Mouse (Mus musculus): ENCODE results near the gene Hcfc1r1.

Hcfc1r1 gene

GRCm38 (mm10) chr17:23673424-23674073 is at the start of gene Hcfc1r1, which contains the start of gene Thoc6:
Gene Hcfc1r1, plus strand, starts transcription at chr17:23673596.
Gene Thoc6, minus strand, starts transcription at chr17:23673882.
- H3K27me3 ChIP-seq (ENCODE audit: insufficient read depth, low read length): peaks cover 19% of the 10 kb centered on the region
- H3K4me3 ChIP-seq (replicated peaks; ENCODE audit: low read length): peak within 1 kb of the TSS; percentile 89
- TF ChIP-seq CTCF (conservative IDR thresholded peaks at IDR 0.05; ENCODE audit: low read length) (no peak), NANOG (IDR thresholded peaks at IDR 0.05; ENCODE audit: borderline replicate concordance, low read length) (no peak), POU5F1 (IDR thresholded peaks at IDR 0.05; ENCODE audit: borderline replicate concordance, low read length) (no peak)
- H3K9me3 ChIP-seq (ENCODE audit: low read length): no peaks in the 10 kb centered on the region
- H3K36me3 ChIP-seq (ENCODE audit: insufficient read depth, low read length): peaks cover 43% of the 10 kb centered on the region
- peaks cover 88% of the 10 kb centered on the region for H3K4me1 ChIP-seq (replicated peaks; ENCODE audit: low read depth, low read length)

- Histone ChIP-seq H3K36me3 (ENCODE audit: insufficient read depth, low read length) (no peaks in the 10 kb centered on the region), H3K9me3 (ENCODE audit: low read length) (no peaks in the 10 kb centered on the region), H3K27me3 (ENCODE audit: insufficient read depth, low read length) (peaks cover 24% of the 10 kb centered on the region), H3K4me3 (replicated peaks; ENCODE audit: low read length) (no peak overlapping the region), H3K4me1 (replicated peaks; ENCODE audit: low read depth, low read length) (peaks cover 59% of the 10 kb centered on the region)
- TF ChIP-seq CTCF (conservative IDR thresholded peaks at IDR 0.05; ENCODE audit: low read length): no peak
- no peak for TF ChIP-seq NANOG (IDR thresholded peaks at IDR 0.05; ENCODE audit: borderline replicate concordance, low read length)
- TF ChIP-seq POU5F1 (IDR thresholded peaks at IDR 0.05; ENCODE audit: borderline replicate concordance, low read length): no peak
Measured at GRCm38 (mm10) chr17:23627813-23628212, 45.6 kb upstream of the Hcfc1r1 start.

GRCm38 (mm10) chr17:23630195-23631020 is 43.0 kb upstream of the Hcfc1r1 start:
- H3K36me3 ChIP-seq (ENCODE audit: insufficient read depth, low read length): no peaks in the 10 kb centered on the region

GRCm38 (mm10) chr17:23631241-23631640 is 42.2 kb upstream of the Hcfc1r1 start:
- H3K27me3 ChIP-seq (ENCODE audit: insufficient read depth, low read length): peaks cover 41% of the 10 kb centered on the region
- no peaks in the 10 kb centered on the region for H3K36me3 ChIP-seq (ENCODE audit: insufficient read depth, low read length)
- peaks cover 79% of the 10 kb centered on the region for H3K4me1 ChIP-seq (replicated peaks; ENCODE audit: low read depth, low read length)
- no peaks in the 10 kb centered on the region for H3K9me3 ChIP-seq (ENCODE audit: low read length)
- H3K4me3 ChIP-seq (replicated peaks; ENCODE audit: low read length): peak overlapping the region; percentile 57
- TF ChIP-seq NANOG (IDR thresholded peaks at IDR 0.05; ENCODE audit: borderline replicate concordance, low read length): no peak
- no peak for TF ChIP-seq POU5F1 (IDR thresholded peaks at IDR 0.05; ENCODE audit: borderline replicate concordance, low read length)
- no peak for TF ChIP-seq CTCF (conservative IDR thresholded peaks at IDR 0.05; ENCODE audit: low read length)

More at GRCm38 (mm10) chr17:23630195-23631020, 43.0 kb upstream of the Hcfc1r1 start:
- TF ChIP-seq CTCF (conservative IDR thresholded peaks at IDR 0.05; ENCODE audit: low read length) (peak; percentile 77), POU5F1 (IDR thresholded peaks at IDR 0.05; ENCODE audit: borderline replicate concordance, low read length) (no peak)
- H3K4me3 ChIP-seq (replicated peaks; ENCODE audit: low read length): peak overlapping the region; percentile 57
- no peaks in the 10 kb centered on the region for H3K9me3 ChIP-seq (ENCODE audit: low read length)
- peaks cover 33% of the 10 kb centered on the region for H3K27me3 ChIP-seq (ENCODE audit: insufficient read depth, low read length)
- peaks cover 79% of the 10 kb centered on the region for H3K4me1 ChIP-seq (replicated peaks; ENCODE audit: low read depth, low read length)

GRCm38 (mm10) chr17:23644613-23645495 is 28.5 kb upstream of the Hcfc1r1 start, which contains the start of gene Mmp25:
Gene Mmp25, minus strand, starts transcription at chr17:23645277.
- Histone ChIP-seq H3K4me1 (replicated peaks; ENCODE audit: low read depth, low read length) (peaks cover 38% of the 10 kb centered on the region), H3K4me3 (replicated peaks; ENCODE audit: low read length) (peak within 1 kb of the TSS; percentile 80), H3K9me3 (ENCODE audit: low read length) (peaks cover 6% of the 10 kb centered on the region), H3K27me3 (ENCODE audit: insufficient read depth, low read length) (peaks cover 30% of the 10 kb centered on the region), H3K36me3 (ENCODE audit: insufficient read depth, low read length) (no peaks in the 10 kb centered on the region)
- TF ChIP-seq CTCF (conservative IDR thresholded peaks at IDR 0.05; ENCODE audit: low read length) (no peak), NANOG (IDR thresholded peaks at IDR 0.05; ENCODE audit: borderline replicate concordance, low read length) (no peak), POU5F1 (IDR thresholded peaks at IDR 0.05; ENCODE audit: borderline replicate concordance, low read length) (no peak)

GRCm38 (mm10) chr17:23645894-23646293 is 27.5 kb upstream of the Hcfc1r1 start:
- H3K4me3 ChIP-seq (replicated peaks; ENCODE audit: low read length): no peak overlapping the region
- H3K9me3 ChIP-seq (ENCODE audit: low read length): peaks cover 6% of the 10 kb centered on the region
- peaks cover 29% of the 10 kb centered on the region for H3K27me3 ChIP-seq (ENCODE audit: insufficient read depth, low read length)
- H3K36me3 ChIP-seq (ENCODE audit: insufficient read depth, low read length): no peaks in the 10 kb centered on the region
- TF ChIP-seq CTCF (conservative IDR thresholded peaks at IDR 0.05; ENCODE audit: low read length): no peak
- TF ChIP-seq POU5F1 (IDR thresholded peaks at IDR 0.05; ENCODE audit: borderline replicate concordance, low read length): no peak
- no peak for TF ChIP-seq NANOG (IDR thresholded peaks at IDR 0.05; ENCODE audit: borderline replicate concordance, low read length)
- peaks cover 38% of the 10 kb centered on the region for H3K4me1 ChIP-seq (replicated peaks; ENCODE audit: low read depth, low read length)

- Histone ChIP-seq H3K4me3 (replicated peaks; ENCODE audit: low read length) (no peak overlapping the region), H3K36me3 (ENCODE audit: insufficient read depth, low read length) (no peaks in the 10 kb centered on the region), H3K4me1 (replicated peaks; ENCODE audit: low read depth, low read length) (peaks cover 11% of the 10 kb centered on the region), H3K27me3 (ENCODE audit: insufficient read depth, low read length) (peaks cover 6% of the 10 kb centered on the region; the same call in 1 of the 2 replicates), H3K9me3 (ENCODE audit: low read length) (no peaks in the 10 kb centered on the region)
- TF ChIP-seq POU5F1 (IDR thresholded peaks at IDR 0.05; ENCODE audit: borderline replicate concordance, low read length) (no peak), CTCF (conservative IDR thresholded peaks at IDR 0.05; ENCODE audit: low read length) (no peak), NANOG (IDR thresholded peaks at IDR 0.05; ENCODE audit: borderline replicate concordance, low read length) (no peak)
Measured at GRCm38 (mm10) chr17:23651363-23651762, 22.0 kb upstream of the Hcfc1r1 start.

All from E14TG2a.4 (cell line).